Mouse (Mus musculus) cerebellum, adult 9-10 months (tissue): Measurements from ENCODE around the gene Zfp809.

Experiments
- DNase-seq: peaks from one replicate; pipeline ENCODE4 v3.0.0; 2022

The Zfp809 gene

DNA sequence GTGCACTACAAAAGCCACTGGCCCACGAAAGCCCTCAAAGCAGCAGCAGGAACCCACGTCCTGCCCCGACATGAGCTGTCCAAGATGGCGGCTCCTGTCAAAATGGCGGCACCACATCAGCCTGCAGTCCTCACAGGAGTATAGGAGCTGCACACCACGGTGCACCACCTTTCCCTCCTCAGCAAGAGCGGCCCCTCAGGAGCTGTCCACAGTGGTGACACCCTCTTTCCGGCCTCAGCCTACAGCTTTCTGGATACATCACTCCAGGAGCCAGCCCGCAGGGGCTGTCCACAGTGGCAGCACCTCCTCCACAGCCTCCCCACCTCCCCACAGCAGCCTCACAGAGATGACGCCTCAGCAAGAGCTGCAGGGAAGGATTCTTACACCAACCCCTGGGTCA, 37.1 kb downstream of the Zfp809 start:
- no peak for DNase-seq

GRCm38 (mm10) chr9:22268886-22269285, 43.4 kb downstream of the Zfp809 start:
- no peak for DNase-seq

- no peak for DNase-seq
Observed at GRCm38 (mm10) chr9:22278733-22279132, 53.2 kb downstream of the Zfp809 start.
